Mouse (Mus musculus) 3T3-L1 (cell line): ENCODE measurements around the gene Mrm3.

Experiments
- DNase-seq: peaks from one replicate; pipeline ENCODE4 v3.0.0-alpha.2; 2015; ENCODE audit warnings: low read depth, low spot score

Gene Mrm3

DNA sequence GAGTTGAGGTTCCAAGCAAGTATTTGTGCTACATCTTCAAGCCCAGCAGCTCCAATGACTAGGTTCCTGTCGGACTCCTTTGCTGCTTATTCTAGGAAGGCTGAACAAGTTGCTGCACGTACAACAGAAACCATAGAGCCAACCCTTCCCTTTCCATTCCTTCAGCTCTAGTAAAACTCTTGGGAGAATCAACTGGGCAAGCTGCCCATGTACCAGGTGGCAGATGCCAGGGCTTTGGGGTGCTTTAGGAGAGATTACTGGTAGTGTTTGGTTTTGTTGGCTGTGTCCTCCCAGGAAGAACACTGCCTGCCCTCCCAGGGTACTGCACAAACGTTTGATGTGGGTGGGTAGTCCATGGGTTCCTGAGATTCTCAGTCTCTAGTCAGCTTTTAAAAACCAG is 8.5 kb downstream of the Mrm3 start:
- no peak for DNase-seq

DNA sequence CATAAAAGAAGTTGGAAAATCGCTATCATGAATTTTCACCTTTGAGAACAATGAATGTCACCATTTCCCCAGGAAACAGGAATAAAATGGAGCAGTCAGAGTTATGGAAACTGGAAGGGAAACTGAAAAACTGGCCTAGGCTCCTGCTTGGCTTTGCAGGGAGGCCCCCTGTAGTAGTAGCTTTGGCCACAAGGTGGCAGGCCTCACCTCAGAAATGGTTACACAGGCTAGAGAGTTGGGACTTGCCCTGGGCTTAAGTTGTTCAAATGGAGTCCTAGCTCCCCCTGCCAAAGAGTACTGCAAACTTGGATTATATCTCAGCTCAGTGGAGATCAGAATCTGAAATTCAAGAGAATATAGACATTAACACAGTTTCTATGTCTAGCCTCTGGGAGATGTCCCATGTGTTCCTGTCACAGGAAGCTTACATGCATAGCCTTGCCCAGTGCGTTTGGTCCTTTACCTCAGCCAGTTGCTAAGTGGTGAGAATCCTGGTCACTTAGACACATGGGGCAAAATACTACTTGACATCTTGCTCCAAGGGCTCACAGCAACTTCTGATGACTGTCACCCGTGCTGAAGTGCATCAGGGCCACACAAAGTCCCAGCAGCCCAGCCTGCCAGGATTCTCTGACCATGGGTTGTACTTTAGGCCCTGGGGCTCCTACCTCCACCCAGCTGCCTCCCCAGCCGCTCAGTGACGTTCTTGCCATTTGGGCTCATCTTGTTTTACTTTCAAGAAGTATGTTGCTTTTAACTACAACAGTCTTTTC is 9.8 kb downstream of the Mrm3 start:
- DNase-seq = peak; percentile 82

DNA sequence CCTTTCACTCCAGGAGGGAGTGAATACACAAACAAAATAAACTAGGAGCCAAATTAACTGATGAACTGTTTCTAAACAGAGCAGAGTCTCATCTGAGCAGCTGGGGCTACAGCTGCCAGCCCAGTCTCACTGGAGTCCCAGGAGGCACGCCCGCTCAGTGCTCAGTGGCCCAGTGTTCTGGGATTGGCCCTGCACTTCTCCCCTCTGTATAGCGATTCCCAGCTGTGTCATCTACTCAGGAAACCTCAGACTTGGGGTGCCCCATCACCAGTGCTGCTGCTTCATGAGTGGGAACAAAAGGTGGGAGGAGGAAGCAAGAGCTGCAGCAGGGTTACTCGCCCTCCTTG is 10.4 kb downstream of the Mrm3 start:
- no peak for DNase-seq

DNA sequence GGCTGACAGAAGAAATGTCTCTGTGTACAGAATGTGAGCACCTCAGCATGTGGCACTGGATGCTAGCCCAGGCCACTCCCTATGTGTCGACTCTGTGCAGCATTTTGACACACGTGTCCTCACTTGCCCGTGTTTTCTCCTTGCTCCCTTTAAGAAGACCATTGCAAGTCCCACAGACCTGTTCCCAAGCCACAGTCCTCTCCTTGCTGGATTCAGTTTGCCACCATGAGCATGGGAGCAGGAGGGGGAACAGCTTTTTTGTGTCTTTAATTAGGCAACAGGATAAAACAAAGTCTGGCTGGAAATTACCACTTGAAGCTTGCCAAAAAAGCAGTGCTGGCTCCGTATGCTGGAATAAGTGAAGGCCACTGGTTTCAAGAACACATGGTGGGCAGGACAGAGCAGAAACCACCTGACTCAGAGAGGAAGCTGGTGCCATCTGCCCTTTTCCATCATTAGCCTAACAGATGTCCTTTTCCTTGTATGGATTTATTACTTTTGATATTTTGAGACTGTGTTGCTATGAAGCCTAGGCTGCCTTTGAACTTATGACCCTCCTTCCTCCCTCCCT is 12.0 kb downstream of the Mrm3 start:
- DNase-seq = no peak

DNA sequence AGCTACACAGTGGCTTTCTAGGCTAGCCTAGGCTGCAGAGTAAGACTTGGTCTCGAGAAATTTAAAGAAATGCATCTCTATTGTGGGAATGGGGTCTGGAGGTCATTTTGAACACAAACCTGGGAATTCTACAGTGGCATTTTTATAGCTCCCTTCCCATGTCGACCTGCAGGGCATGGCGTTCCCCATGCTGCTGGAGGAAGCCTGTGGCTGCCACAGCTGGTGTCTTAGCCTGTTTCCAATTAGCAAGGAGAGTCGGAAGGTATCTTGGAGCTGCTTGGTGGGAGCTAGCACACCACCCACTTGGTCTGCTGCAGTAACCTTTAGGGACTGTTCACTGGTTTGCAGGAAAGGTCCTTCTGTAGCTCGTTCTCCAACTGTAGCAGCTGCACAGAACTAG is 12.6 kb downstream of the Mrm3 start:
- no peak for DNase-seq

DNA sequence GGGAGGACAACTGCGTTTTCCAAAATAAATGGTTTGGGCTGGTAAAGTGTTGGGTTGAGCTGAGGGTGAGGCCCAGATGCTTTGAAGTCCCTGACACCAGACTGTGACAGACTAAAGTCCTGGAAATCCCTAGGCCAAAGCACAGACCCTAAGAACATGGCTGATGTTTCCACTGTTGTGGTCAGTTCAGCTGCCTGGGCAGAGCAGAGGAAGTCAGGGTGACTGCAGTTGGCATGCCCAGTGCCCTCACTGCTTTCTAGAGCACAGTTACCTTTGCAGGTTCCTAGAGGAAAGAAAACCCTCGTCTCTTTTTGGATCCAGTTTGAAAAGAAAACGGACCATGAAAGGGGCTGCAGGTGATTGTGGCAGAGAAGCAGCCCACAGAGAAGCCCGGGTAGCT is 13.9 kb downstream of the Mrm3 start:
- DNase-seq = no peak

DNA sequence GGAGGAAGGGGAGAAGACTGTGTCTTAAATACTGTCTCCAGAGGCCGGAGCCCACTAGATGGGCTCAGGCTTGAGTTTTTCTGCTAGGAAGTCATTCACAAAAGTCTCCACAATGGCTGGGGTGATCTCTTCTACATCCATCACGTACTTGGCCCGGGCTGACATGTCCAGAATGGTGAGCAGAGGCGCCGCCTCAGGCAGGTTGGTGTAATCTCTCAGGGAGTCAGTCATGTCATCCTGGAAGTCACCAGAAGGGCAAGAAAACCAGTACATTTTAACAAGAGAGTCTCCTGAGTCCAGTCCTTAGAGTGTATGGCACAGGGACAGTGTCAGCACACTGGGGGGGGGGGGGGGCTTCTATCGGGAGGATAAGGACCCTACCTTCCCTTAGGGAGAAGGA is 15.0 kb downstream of the Mrm3 start:
- DNase-seq = no peak

DNA sequence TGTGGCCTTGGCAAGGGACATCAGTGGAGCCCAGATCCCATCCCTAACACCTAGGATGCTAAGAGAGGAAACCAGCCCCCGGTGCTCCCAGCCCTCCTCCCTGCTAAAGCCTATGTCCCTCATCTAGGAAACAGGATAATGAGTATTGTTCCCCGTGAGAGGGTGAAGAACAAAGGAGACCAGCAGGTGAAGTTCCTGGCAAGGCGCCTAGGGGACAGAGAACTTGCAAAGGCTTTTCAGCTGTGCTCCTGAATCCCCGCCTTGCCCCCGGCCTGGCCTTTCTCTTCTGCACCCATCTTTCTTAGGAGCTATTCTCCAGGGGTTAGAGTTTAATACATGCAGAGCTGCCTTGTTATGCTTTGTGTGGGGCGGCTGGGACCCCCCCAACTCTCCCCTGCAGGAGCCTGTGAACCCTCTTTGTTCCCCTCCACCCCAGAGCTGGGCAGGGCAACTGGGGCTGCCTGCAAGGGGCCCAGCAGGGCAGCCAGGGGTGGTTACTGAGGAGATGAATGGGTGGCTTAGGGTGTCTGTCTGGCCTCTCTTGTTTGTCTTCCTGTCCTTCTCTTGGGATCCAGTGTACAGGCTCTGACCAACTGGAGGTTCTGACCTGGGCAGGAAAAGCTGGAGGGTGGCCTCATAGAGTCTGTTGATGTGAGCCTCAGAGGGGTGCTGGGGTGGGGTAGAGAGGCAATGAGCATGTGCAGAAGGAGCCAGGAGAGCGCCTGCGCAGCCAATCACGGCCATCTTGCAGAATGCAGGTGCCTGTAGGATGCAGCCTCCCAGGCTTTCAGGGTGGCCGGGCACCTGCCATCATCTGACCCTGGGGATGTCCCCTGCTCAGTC is 16.9 kb downstream of the Mrm3 start:
- DNase-seq = no peak

DNA sequence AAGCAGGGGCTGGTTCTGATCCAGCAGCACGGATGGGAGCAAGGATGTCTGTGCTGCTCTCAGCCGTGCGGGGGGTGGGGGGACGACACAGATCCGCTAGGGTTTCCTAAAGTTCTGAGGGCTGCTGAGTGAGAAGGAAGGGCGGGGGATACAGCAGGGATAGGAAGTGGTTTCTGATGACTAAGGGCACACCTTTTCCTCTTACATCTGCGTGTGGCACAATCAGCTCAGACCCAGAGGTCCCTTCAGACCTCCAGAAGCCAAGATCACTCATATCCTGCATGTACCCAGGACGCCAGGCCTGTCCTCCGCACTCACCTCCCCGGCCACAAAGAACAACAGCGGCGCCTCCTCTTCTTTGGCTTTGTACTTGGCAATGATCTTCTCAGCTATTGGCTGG is 17.7 kb downstream of the Mrm3 start:
- DNase-seq = no peak

DNA sequence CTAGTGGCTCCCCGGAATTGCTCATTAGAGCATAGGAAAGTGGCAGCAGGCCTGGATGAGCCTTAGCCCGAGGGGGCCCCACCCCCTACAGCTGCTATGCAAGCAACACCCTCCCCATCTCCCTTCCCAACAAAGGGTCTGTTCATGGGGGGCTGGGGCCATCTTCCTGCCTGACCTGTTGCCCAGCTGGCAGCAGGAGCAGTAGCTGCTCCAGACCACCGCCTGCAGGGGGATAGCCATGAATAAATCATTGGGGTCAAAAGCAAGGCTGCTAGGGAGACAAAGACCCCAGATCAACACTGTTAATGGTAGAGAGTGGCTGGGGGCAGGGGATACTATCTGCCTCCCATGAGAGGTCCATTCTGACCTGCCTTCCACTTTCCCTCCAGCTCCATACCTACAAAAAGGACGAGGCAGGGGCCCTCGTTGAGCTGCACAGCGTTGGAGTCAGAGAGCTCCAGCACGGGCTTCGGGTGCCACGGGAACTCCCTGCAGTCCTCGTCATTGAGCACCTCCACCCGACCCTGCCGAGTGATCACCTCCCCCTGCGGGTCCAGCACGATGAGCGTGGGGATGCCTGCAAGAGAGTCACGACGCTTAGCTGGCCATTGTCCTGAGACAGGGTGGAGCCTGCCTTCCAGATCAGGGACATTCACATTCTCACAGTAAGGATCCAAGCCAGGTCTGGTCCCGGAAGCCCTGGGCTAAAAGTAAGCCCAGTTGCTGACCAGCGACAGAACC is 19.3 kb downstream of the Mrm3 start:
- no peak for DNase-seq

DNA sequence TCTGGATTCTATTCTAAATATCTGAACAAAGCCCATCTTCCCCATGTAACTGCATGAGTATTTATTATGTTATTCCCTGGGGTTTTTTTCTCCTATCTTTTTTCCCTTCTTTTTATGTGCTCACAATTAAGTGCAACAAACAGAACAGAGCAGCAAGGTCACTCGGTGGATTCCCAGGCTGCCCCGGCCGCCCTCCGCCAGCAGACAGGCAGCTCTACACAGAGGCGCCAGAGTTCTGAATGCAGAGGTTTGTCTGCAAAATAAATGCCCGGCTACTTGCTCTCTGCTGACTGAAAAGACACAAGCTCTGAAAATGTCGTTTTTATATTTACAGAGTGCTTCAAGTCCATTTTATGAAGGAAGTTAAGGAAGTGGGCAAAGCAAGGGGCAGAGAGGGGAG is 24.0 kb downstream of the Mrm3 start:
- DNase-seq = no peak

DNA sequence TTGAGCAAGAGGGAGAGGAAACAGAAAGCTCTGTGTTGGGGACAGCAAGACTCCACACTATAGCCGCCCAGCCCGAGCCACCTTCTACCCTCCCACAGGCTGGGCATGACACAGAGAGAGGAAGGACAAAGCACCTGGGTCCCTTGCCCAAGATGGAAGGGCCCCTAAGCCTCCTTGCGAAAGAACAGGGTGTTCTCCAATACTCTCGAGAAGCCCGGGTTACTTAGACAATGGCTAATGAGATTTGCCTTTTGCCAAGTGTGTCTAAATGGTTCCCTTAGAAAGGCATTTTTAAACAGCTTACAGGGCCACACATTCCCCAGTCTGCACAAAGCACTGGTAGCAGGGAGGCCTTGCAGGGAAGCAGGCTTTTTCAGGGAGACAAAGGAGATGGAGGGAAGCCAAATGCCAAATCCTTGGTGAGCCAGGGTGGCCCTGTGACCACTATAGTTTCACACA is 24.5 kb downstream of the Mrm3 start:
- no peak for DNase-seq

DNA sequence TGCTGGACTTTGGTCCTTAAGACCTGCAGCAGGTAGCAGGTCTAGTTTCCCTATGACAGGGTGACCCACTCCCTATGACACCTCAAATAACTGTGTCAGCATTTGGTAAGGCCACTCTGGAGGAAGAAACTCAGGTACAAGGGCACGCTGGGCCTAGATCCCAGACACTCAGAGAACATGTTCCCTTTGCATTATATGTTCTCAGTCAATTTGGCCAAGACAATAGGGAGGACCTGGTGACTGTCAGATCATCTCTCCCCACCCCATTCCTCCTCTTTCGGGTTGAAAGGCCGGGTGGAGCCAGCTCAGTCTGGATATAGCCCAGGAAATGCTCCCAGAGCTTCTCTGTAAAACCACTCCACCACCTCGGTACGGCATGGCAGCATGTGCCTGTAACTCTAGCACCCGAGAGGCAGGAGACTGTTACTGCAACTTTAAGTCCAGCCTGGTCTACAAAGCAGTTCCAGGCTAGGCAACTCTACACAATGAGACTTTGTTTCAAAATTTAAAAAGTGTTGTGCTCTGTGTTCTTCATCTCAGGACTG is 25.1 kb downstream of the Mrm3 start:
- no peak for DNase-seq

DNA sequence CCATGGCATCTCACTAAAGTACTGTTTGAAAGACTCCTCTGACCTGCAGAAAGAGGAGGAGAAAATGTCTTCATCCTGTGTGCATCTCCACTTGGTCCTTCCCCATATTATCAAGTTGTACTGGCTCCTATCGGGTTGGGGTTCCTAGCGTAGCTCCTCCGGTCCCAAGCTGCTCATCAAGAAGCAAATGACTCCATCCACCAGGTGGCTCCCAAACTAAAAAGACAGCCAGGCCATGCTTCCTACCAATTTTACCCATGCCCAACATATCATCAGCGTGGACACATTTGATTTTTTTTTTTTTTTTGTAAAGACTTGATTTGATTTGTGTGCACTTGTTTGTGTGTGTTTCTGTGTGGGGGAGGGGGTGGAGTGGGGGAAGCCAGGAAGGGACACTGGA is 28.9 kb downstream of the Mrm3 start:
- DNase-seq = peak; percentile 53

DNA sequence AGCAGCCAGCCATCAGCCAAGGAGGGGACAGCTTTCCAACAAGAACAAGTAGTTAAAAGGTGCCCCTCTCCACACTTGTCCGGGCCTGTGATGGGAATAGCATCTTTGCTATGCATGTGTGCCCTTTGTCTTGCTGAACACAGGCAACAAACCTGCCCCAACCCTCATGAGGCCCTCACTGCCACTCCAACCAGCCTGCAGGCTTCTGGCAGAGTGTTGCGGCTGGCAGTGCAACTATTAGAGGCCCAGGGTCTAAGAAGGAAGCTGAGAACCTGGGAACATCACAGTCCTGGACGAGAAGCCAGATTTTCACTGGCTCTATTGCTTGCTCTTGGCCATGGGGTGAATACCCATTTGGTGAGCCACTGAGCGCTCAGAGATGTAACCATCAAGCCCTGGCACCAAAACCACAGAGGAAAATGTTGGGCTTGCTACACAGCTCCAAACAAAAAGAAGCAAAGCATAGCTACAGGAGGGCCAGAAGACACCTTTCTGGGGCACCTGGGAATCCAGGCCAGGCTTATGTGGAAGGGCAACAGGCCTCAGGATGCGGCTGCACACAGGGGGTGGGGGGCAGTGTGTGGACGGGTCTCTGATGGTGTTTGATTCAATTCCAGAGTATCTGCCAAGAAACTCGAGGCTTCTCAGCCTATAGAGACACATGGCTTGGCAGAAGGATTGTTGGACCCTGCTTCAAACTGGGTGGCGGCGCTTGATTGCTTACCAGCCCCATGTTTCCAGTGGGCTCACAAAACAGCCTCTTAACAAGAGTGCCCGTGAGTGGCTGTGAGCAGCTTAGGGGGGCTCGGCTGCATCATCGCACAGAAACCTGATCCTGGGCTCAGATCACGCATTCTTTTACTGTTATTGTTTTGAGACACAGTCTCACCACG is 35.7 kb downstream of the Mrm3 start:
- DNase-seq = no peak

DNA sequence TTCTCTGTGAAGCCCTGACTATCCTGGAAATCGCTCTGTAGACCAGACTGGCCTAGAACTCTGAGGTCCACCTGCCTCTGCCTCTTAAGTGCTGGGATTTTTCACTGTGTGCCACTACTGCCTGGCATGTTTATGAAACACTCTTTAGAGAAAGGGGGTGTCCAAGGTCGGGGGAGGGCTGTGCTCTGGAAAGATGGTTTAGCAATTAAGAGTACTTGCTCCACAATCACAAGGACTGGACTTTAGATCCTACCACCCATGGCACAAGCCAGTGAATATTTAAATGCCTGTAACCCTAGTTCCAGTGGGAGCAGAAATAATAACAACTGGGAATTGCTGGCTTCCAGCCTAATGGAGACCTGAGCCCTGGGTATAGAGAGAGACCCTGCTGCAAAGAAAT is 36.5 kb downstream of the Mrm3 start:
- DNase-seq = no peak

DNA sequence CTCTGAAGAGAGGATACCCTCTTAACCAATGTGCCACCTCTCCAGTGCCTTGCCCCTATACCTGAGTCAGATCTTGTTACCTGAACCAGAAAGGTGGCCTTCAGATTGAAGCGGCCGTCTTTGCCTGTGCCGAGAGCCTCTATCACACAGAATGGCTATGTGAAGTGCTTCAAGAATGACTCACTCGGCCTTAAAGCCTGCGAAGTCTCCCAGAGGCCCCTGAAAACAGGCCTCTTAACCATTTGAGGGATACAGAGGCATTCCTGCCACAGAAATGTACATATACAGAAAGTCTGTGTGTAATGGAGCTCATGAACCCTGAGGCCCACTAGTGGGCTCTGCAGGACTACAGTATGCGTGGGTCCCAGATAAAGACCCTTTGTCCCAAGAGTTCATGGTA is 40.3 kb downstream of the Mrm3 start:
- DNase-seq = peak; percentile 59

DNA sequence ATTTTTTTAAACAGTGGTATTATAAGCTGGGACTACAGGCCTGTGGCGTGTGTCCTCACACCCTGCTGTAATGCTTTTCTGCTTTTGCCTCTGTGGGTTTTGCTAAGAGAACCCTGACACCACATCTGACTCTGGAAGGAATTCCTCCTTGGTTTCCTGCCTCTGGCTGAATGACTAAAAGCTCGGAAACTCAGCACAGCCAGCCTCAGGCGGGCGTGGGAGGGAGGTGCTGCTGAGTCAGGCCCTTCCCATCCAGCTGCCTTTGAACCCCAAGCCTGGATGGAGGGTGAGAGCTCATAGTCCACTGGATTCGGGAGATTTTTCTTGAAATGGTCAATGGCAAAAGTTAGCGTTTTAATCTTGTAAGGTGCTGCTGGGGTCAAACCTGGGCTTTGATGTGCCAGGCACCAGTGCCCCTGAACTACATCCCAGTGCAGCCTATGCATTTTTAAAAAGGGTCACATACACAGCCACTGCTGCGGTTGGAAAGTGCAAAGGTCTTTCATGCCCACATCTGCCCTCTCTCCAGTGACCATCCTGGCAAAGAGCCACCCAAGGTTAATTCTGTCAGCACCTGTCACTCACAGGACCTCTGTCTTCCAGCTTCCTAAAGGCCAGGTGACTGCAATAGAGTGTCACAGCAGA is 42.0 kb downstream of the Mrm3 start:
- peak; percentile 98 for DNase-seq

DNA sequence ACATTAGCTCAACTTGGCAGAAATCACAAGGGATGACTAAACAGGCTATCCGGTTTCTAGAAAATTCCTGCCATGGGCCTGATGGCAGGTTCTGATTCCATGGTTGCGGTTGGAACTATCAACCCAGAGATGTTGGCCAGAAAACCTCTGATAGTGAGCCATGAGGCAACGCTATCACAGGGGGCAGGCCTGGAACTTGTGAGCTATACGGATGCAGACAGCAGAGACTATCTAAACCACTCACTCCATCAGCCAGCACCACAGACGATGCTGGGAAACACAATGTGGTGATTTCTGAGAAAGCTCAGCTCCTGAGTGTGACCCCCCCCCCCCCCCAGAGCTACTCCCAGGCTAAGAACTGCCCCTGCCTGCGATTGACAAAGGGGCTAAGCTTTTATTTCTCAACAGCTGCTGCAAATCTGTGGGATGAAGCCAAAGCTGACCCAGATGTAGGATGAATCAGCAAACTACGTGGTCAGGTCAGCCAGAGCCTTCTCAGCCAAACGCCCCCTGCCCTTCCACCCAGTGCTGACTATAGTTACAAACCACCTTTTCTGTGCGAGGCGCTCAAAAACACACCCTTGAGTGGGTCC is 43.1 kb downstream of the Mrm3 start:
- DNase-seq = peak; percentile 98

DNA sequence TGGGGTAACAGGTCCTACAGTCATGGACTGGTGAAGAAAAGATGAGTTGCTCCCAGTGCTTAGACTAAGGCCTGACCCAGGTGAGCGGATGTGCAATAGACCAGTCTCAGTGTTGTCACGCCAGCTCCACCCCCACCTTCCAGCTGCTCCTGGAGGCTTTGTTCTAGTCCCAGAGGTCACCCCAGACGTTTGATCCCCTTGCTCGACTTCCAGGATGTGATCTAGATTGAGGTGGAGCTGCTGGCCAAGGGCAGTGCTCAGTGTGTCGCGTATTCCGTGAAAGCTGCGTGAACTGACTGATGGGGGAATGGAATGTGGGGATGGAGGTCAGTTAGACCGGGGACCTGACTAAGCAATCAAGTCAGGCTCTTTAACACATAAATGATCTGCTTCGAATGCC is 43.8 kb downstream of the Mrm3 start:
- peak; percentile 41 for DNase-seq
